Mouse (Mus musculus): ENCODE data around the gene Tmem160. TPM values are rescaled to one million over a fixed set of nuclear protein-coding genes. Genes with fewer than 3 reads are reported as not detected.

The Tmem160 gene
- polyA plus RNA-seq, 1 experiment from 2014 or later, result 75.4 TPM

- H3K9me3 ChIP-seq (ENCODE audit: control insufficient read depth, low read length), result no peaks in the 10 kb centered on the region
- no peak for DNase-seq (ENCODE audit: low spot score)
- H3K36me3 ChIP-seq (replicated peaks; ENCODE audit: control insufficient read depth, insufficient read depth), result peaks cover 66% of the 10 kb centered on the region
- H3K27ac ChIP-seq, result no peak overlapping the region
- H3K4me1 ChIP-seq (replicated peaks; ENCODE audit: control insufficient read depth, insufficient read depth, low read length), result no peaks in the 10 kb centered on the region
- no peaks in the 10 kb centered on the region for H3K27me3 ChIP-seq (ENCODE audit: control insufficient read depth, insufficient read depth, low read length)
- no peak for ATAC-seq (ENCODE audit: low FRiP score)
- H3K9ac ChIP-seq, result no peak overlapping the region
- WGBS, result 90% methylated on average over 3 of the region's 3 CpGs
- H3K4me3 ChIP-seq (replicated peaks; ENCODE audit: low read length), result no peak overlapping the region
- H3K4me2 ChIP-seq (replicated peaks), result no peak overlapping the region
These were observed 43.7 kb downstream of the Tmem160 start for GRCm38 (mm10) chr7:16496260-16496659.

- Histone ChIP-seq H3K4me3 (replicated peaks; ENCODE audit: low read length) (no peak overlapping the region), H3K36me3 (replicated peaks; ENCODE audit: control insufficient read depth, insufficient read depth) (peaks cover 90% of the 10 kb centered on the region), H3K4me1 (replicated peaks; ENCODE audit: control insufficient read depth, insufficient read depth, low read length) (no peaks in the 10 kb centered on the region), H3K27me3 (ENCODE audit: control insufficient read depth, insufficient read depth, low read length) (no peaks in the 10 kb centered on the region), H3K9me3 (ENCODE audit: control insufficient read depth, low read length) (no peaks in the 10 kb centered on the region), H3K27ac (no peak overlapping the region), H3K4me2 (replicated peaks) (no peak overlapping the region), H3K9ac (no peak overlapping the region)
- no peak for DNase-seq (ENCODE audit: low spot score)
- 65% methylated on average over 6 of the region's 6 CpGs for WGBS
- peak; percentile 69 for ATAC-seq (ENCODE audit: low FRiP score)
These were observed 47.1 kb downstream of the Tmem160 start for GRCm38 (mm10) chr7:16499671-16500104.

- DNase-seq (ENCODE audit: low spot score) (no peak), ATAC-seq (ENCODE audit: low FRiP score) (no peak)
- H3K9me3 ChIP-seq (ENCODE audit: control insufficient read depth, low read length), result no peaks in the 10 kb centered on the region
- H3K36me3 ChIP-seq (replicated peaks; ENCODE audit: control insufficient read depth, insufficient read depth), result peaks cover 92% of the 10 kb centered on the region
- 94% methylated on average over 4 of the region's 4 CpGs for WGBS
- no peak overlapping the region for H3K4me3 ChIP-seq (replicated peaks; ENCODE audit: low read length)
- no peaks in the 10 kb centered on the region for H3K4me1 ChIP-seq (replicated peaks; ENCODE audit: control insufficient read depth, insufficient read depth, low read length)
- no peak overlapping the region for H3K9ac ChIP-seq
- no peaks in the 10 kb centered on the region for H3K27me3 ChIP-seq (ENCODE audit: control insufficient read depth, insufficient read depth, low read length)
- H3K27ac ChIP-seq, result no peak overlapping the region
- no peak overlapping the region for H3K4me2 ChIP-seq (replicated peaks)
These were observed 49.0 kb downstream of the Tmem160 start for GRCm38 (mm10) chr7:16501571-16501970.

GRCm38 (mm10) chr7:16504573-16505225, 52.1 kb downstream of the Tmem160 start:
- DNase-seq (ENCODE audit: low spot score) (no peak), ATAC-seq (ENCODE audit: low FRiP score) (no peak)
- Histone ChIP-seq H3K36me3 (replicated peaks; ENCODE audit: control insufficient read depth, insufficient read depth) (peaks cover 77% of the 10 kb centered on the region), H3K4me1 (replicated peaks; ENCODE audit: control insufficient read depth, insufficient read depth, low read length) (no peaks in the 10 kb centered on the region), H3K27me3 (ENCODE audit: control insufficient read depth, insufficient read depth, low read length) (no peaks in the 10 kb centered on the region), H3K4me3 (replicated peaks; ENCODE audit: low read length) (no peak overlapping the region), H3K9me3 (ENCODE audit: control insufficient read depth, low read length) (no peaks in the 10 kb centered on the region), H3K27ac (no peak overlapping the region), H3K9ac (no peak overlapping the region), H3K4me2 (replicated peaks) (no peak overlapping the region)
- 52% methylated on average over 2 of the region's 2 CpGs for WGBS

Other genes with a start within 250 kb of the Tmem160 start
- gene Dhx34, start 230.7 kb upstream of the Tmem160 start, polyA plus RNA-seq (2014; fragmentation: Nextera tagmentation; extraction: Ambion mirVana), result 7.8 and 9.9 TPM in 2 replicates
- gene C5ar2, start 208.6 kb upstream of the Tmem160 start, polyA plus RNA-seq (2014; fragmentation: Nextera tagmentation; extraction: Ambion mirVana), result 0.13 TPM in 1 of 2 replicates, not detected in the other
- 2.1 and 2.8 TPM in 2 replicates for gene C5ar1, start 193.2 kb upstream of the Tmem160 start, polyA plus RNA-seq (2014; fragmentation: Nextera tagmentation; extraction: Ambion mirVana)
- 51.3 and 51.6 TPM in 2 replicates for gene Inafm1, start 179.2 kb upstream of the Tmem160 start, polyA plus RNA-seq (2014; fragmentation: Nextera tagmentation; extraction: Ambion mirVana)
- gene Ccdc9, start 166.0 kb upstream of the Tmem160 start, polyA plus RNA-seq (2014; fragmentation: Nextera tagmentation; extraction: Ambion mirVana), result 17.0 TPM in 2 replicates
- gene Bbc3, start 144.4 kb upstream of the Tmem160 start, polyA plus RNA-seq (2014; fragmentation: Nextera tagmentation; extraction: Ambion mirVana), result 20.3 and 21.0 TPM in 2 replicates
- gene Sae1, start 65.0 kb upstream of the Tmem160 start, polyA plus RNA-seq (2014; fragmentation: Nextera tagmentation; extraction: Ambion mirVana), result 224 and 245 TPM in 2 replicates
- 14.4 and 17.0 TPM in 2 replicates for gene Zc3h4, start 51.9 kb upstream of the Tmem160 start, polyA plus RNA-seq (2014; fragmentation: Nextera tagmentation; extraction: Ambion mirVana)
- 2.2 and 4.4 TPM in 2 replicates for gene Npas1, start 24.9 kb downstream of the Tmem160 start, polyA plus RNA-seq (2014; fragmentation: Nextera tagmentation; extraction: Ambion mirVana)
- gene Arhgap35, start 162.2 kb downstream of the Tmem160 start, polyA plus RNA-seq (2014; fragmentation: Nextera tagmentation; extraction: Ambion mirVana), result 39.7 and 41.6 TPM in 2 replicates
- not detected in 2 replicates for gene Ceacam15, start 222.9 kb downstream of the Tmem160 start, polyA plus RNA-seq (2014; fragmentation: Nextera tagmentation; extraction: Ambion mirVana)